Mouse (Mus musculus): ENCODE measurements at regions not wholly inside any gene's neighbourhood (a gene's known extent, or its start where the extent isn't known, plus 50 kb on each side); places are given as distances from the start of the nearest gene placed in this dataset.

DNA sequence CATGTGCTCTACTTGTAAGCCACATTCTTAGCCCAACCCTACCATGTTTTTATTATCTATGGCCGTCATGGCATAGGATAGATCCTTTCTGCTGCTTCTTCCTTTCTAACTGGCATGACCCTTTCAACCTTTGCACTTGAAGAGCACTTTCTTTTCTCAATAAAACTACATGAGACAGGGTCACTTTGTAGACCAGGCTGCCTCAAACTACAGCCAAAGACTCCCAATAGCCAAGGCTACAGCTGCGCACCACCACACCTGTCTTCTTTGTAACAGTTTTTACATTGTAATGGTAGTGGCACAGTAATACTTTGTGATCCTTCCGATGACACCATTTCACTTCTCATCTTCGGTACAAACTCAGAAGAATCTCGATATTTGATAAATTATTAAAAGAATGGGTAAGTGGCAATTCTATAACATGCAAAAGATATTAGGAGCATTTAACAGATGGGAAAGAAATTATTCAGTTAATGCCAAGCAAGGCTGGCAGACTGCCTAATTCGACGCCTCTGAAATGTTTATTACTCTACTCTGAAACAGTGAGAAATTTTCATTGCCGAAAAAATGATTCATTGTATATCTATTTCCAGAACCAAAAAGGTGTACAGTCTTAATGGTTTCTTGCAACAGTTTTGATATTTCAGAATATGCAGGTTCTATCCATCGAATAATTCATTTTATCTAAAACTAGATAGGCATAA lies 89.5 kb downstream of the A730009L09Rik start:
- no peaks in the 10 kb centered on the region for H3K36me3 ChIP-seq (ENCODE audit: insufficient read depth)
- H3K27me3 ChIP-seq (ENCODE audit: insufficient read depth, low read length), result no peaks in the 10 kb centered on the region
- no peak overlapping the region for H3K4me3 ChIP-seq (ENCODE audit: low read depth, low read length)
- DNase-seq, result no peak
- no peak overlapping the region for H3K27ac ChIP-seq (ENCODE audit: low read depth)
- no peak for ATAC-seq (ENCODE audit: insufficient read depth)
- no peak for TF ChIP-seq CTCF (IDR thresholded peaks at IDR 0.05; ENCODE audit: low read depth)
- 85% methylated on average over 9 of the region's 9 CpGs for WGBS
- H3K9me3 ChIP-seq (ENCODE audit: low read depth, low read length), result no peaks in the 10 kb centered on the region
- no peaks in the 10 kb centered on the region for H3K4me1 ChIP-seq (ENCODE audit: insufficient read depth)
- H3K9ac ChIP-seq, result no peak overlapping the region
- no peak overlapping the region for H3K4me2 ChIP-seq

GRCm38 (mm10) chr16:84606010-84606803 lies 91.3 kb downstream of the A730009L09Rik start:
- Histone ChIP-seq H3K9ac (no peak overlapping the region), H3K4me3 (ENCODE audit: low read depth, low read length) (no peak overlapping the region), H3K27ac (ENCODE audit: low read depth) (no peak overlapping the region), H3K9me3 (ENCODE audit: low read depth, low read length) (no peaks in the 10 kb centered on the region), H3K4me1 (ENCODE audit: insufficient read depth) (no peaks in the 10 kb centered on the region), H3K36me3 (ENCODE audit: insufficient read depth) (no peaks in the 10 kb centered on the region), H3K4me2 (no peak overlapping the region), H3K27me3 (ENCODE audit: insufficient read depth, low read length) (no peaks in the 10 kb centered on the region)
- DNase-seq (no peak), ATAC-seq (ENCODE audit: insufficient read depth) (no peak)
- no peak for TF ChIP-seq CTCF (IDR thresholded peaks at IDR 0.05; ENCODE audit: low read depth)
- WGBS, result 66% methylated on average over 5 of the region's 5 CpGs

DNA sequence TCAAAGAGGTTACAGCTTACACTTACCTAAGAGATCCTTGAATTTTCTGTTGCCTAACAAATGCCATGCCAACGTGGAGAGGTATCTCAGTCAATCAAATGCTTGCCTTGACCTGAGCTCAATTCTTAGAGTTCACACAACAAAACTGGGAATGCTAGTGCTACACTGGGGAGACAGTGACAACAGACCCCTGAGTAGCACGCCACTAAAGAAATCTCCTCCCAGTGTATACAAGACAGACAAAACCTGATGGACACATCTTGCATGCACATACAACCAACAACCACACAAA lies 91.8 kb downstream of the A730009L09Rik start:
- Histone ChIP-seq H3K9ac (no peak overlapping the region), H3K36me3 (ENCODE audit: insufficient read depth) (no peaks in the 10 kb centered on the region), H3K4me1 (ENCODE audit: insufficient read depth) (no peaks in the 10 kb centered on the region), H3K4me2 (no peak overlapping the region), H3K27ac (ENCODE audit: low read depth) (no peak overlapping the region), H3K9me3 (ENCODE audit: low read depth, low read length) (no peaks in the 10 kb centered on the region), H3K4me3 (ENCODE audit: low read depth, low read length) (no peak overlapping the region), H3K27me3 (ENCODE audit: insufficient read depth, low read length) (no peaks in the 10 kb centered on the region)
- DNase-seq, result no peak
- no peak for TF ChIP-seq CTCF (IDR thresholded peaks at IDR 0.05; ENCODE audit: low read depth)
- WGBS, result 54% methylated on average over 2 of the region's 2 CpGs
- ATAC-seq (ENCODE audit: insufficient read depth), result no peak

- Histone ChIP-seq H3K4me2 (no peak overlapping the region), H3K36me3 (ENCODE audit: insufficient read depth) (no peaks in the 10 kb centered on the region), H3K9ac (no peak overlapping the region), H3K4me1 (ENCODE audit: insufficient read depth) (no peaks in the 10 kb centered on the region), H3K9me3 (ENCODE audit: low read depth, low read length) (no peaks in the 10 kb centered on the region), H3K27me3 (ENCODE audit: insufficient read depth, low read length) (no peaks in the 10 kb centered on the region), H3K27ac (ENCODE audit: low read depth) (no peak overlapping the region), H3K4me3 (ENCODE audit: low read depth, low read length) (no peak overlapping the region)
- DNase-seq (no peak), ATAC-seq (ENCODE audit: insufficient read depth) (no peak)
- no peak for TF ChIP-seq CTCF (IDR thresholded peaks at IDR 0.05; ENCODE audit: low read depth)
- 88% methylated on average over 6 of the region's 6 CpGs for WGBS
Measured at GRCm38 (mm10) chr16:84607503-84607902, 92.6 kb downstream of the A730009L09Rik start.

DNA sequence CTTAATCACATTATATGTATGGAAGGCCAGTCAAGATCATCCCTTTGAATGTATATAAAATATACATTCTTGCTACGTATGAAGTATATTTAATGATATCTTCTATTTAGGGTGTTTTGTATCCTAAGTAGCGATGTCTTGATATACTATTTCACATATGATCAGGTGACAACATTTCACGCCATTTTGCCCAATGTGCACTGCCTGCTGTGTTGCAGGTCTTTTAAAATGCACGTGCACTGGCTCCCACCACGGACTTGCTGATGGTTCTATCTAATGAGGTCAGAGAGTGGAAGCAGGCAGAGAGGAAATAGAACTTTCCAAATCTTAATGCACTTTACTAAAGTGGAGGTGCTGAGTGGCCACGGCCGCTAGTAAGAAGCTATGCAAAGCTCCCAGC lies 100.8 kb downstream of the A730009L09Rik start:
- H3K27ac ChIP-seq (ENCODE audit: low read depth), result no peak overlapping the region
- no peak for DNase-seq
- ATAC-seq (ENCODE audit: insufficient read depth), result no peak
- H3K4me1 ChIP-seq (ENCODE audit: insufficient read depth), result no peaks in the 10 kb centered on the region
- no peaks in the 10 kb centered on the region for H3K27me3 ChIP-seq (ENCODE audit: insufficient read depth, low read length)
- TF ChIP-seq CTCF (IDR thresholded peaks at IDR 0.05; ENCODE audit: low read depth), result no peak
- H3K9me3 ChIP-seq (ENCODE audit: low read depth, low read length), result no peaks in the 10 kb centered on the region
- H3K36me3 ChIP-seq (ENCODE audit: insufficient read depth), result no peaks in the 10 kb centered on the region
- WGBS, result 87% methylated on average over 7 of the region's 7 CpGs
- no peak overlapping the region for H3K9ac ChIP-seq
- no peak overlapping the region for H3K4me3 ChIP-seq (ENCODE audit: low read depth, low read length)
- no peak overlapping the region for H3K4me2 ChIP-seq

GRCm38 (mm10) chr16:84616132-84616531 lies 101.2 kb downstream of the A730009L09Rik start:
- Histone ChIP-seq H3K4me2 (no peak overlapping the region), H3K27me3 (ENCODE audit: insufficient read depth, low read length) (no peaks in the 10 kb centered on the region), H3K36me3 (ENCODE audit: insufficient read depth) (no peaks in the 10 kb centered on the region), H3K4me1 (ENCODE audit: insufficient read depth) (no peaks in the 10 kb centered on the region), H3K9ac (no peak overlapping the region), H3K9me3 (ENCODE audit: low read depth, low read length) (no peaks in the 10 kb centered on the region), H3K27ac (ENCODE audit: low read depth) (no peak overlapping the region), H3K4me3 (ENCODE audit: low read depth, low read length) (no peak overlapping the region)
- no peak for TF ChIP-seq CTCF (IDR thresholded peaks at IDR 0.05; ENCODE audit: low read depth)
- WGBS, result 73% methylated on average over 1 of the region's 1 CpGs
- no peak for DNase-seq
- ATAC-seq (ENCODE audit: insufficient read depth), result no peak

- Histone ChIP-seq H3K27me3 (ENCODE audit: insufficient read depth, low read length) (no peaks in the 10 kb centered on the region), H3K4me3 (ENCODE audit: low read depth, low read length) (no peak overlapping the region), H3K9ac (no peak overlapping the region), H3K27ac (ENCODE audit: low read depth) (no peak overlapping the region), H3K4me2 (no peak overlapping the region), H3K9me3 (ENCODE audit: low read depth, low read length) (no peaks in the 10 kb centered on the region), H3K4me1 (ENCODE audit: insufficient read depth) (no peaks in the 10 kb centered on the region), H3K36me3 (ENCODE audit: insufficient read depth) (no peaks in the 10 kb centered on the region)
- no peak for TF ChIP-seq CTCF (IDR thresholded peaks at IDR 0.05; ENCODE audit: low read depth)
- WGBS, result 78% methylated on average over 2 of the region's 2 CpGs
- DNase-seq, result no peak
- ATAC-seq (ENCODE audit: insufficient read depth), result no peak
Measured at GRCm38 (mm10) chr16:84618379-84618778, 103.5 kb downstream of the A730009L09Rik start.

Measured in lung, embryonic 14.5 days (tissue).